Mouse (Mus musculus): ENCODE results near the gene Rnls.

Gene Rnls

GRCm38 (mm10) chr19:33262421-33262820 lies 129.7 kb downstream of the Rnls start:
- DNase-seq (ENCODE audit: low spot score in 2 of 2) = no peak

DNA sequence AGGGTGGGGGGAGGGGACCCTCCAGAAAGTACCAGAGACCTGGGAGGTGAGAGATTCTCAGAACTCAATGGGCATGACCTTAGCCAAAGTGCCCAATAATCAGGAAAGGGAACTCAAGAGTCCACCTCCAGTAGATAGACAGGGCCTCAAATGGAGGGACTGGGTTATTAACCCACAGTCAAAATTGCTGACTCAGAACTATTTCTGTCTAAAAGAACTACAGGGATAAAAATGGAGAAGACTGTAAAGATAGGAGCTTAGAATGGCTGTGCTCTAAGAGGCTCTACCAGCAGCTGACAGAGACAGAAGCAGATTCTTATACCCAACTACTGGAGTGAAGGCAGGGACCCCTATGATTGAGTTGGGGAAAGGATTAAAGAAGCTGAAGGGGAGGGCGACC lies 132.9 kb downstream of the Rnls start:
- no peak for DNase-seq (ENCODE audit: low spot score in 2 of 2)

DNA sequence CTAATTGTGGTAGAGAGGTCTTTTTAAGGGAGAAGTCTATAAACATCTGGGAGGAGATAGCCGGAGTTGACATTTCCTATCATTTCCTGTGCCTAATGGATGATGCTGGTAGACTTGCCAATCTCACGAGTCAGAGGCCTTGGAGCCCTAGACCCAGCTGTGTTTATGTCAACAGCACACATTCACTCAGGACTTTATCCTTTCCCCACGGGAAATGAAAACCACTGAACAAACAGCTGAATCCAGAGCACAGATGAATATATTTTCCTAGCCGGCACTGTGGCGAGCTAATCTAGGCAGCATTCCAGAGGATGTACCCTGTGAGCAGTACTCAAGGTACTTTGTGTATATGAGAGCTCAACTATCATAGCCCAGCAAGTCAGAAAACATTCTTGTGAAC lies 138.2 kb downstream of the Rnls start:
- DNase-seq (ENCODE audit: low spot score in 2 of 2) = no peak

- DNase-seq (ENCODE audit: low spot score in 2 of 2) = no peak
These were observed 139.9 kb downstream of the Rnls start for GRCm38 (mm10) chr19:33252226-33252625.

DNA sequence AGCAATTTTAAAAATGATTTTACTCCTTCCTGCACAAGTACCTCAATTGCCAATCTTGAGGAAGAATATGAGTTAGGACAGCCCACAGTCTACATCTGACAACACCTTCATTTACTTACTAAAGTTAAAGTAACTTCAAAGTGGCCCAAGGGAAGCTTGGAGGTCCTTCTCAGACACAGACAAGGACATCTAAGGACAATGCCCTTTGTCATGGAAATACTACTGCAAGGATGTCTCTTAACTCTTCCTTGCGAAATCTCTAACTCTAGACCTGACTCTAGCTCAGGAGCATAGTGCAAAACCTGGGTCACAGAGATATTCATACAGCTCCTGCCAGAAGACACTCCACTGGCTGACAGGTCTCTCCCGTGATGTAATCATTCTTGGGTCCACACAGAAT lies 147.9 kb downstream of the Rnls start:
- no peak for DNase-seq (ENCODE audit: low spot score in 2 of 2)

GRCm38 (mm10) chr19:33240386-33240785 lies 151.7 kb downstream of the Rnls start:
- DNase-seq (ENCODE audit: low spot score in 2 of 2) = no peak

GRCm38 (mm10) chr19:33232902-33233301 lies 159.2 kb downstream of the Rnls start:
- DNase-seq (ENCODE audit: low spot score in 2 of 2) = no peak

GRCm38 (mm10) chr19:33231303-33231702 lies 160.8 kb downstream of the Rnls start:
- no peak for DNase-seq (ENCODE audit: low spot score in 2 of 2)

DNA sequence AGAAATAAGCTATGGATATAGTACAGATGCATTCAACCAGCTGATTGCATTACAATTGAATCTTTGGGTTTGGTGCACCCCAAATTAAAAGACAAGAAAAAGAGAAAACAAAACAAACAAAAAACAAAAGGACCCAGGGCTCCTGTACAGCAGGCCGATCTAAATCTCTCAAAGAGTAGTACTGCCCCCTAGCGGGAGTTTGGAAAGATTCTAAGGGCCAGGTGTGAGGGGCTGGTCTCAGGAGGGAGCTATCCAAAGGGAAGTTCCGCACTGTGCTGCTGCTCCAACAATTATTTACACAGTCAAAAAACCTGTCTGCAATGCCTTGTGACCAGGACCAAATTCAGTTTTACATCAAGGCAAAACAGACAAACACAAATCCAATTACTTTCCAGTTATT lies 165.1 kb downstream of the Rnls start:
- peak in 1 of 2 experiments; percentile 54 for DNase-seq (ENCODE audit: low spot score in 2 of 2)

DNA sequence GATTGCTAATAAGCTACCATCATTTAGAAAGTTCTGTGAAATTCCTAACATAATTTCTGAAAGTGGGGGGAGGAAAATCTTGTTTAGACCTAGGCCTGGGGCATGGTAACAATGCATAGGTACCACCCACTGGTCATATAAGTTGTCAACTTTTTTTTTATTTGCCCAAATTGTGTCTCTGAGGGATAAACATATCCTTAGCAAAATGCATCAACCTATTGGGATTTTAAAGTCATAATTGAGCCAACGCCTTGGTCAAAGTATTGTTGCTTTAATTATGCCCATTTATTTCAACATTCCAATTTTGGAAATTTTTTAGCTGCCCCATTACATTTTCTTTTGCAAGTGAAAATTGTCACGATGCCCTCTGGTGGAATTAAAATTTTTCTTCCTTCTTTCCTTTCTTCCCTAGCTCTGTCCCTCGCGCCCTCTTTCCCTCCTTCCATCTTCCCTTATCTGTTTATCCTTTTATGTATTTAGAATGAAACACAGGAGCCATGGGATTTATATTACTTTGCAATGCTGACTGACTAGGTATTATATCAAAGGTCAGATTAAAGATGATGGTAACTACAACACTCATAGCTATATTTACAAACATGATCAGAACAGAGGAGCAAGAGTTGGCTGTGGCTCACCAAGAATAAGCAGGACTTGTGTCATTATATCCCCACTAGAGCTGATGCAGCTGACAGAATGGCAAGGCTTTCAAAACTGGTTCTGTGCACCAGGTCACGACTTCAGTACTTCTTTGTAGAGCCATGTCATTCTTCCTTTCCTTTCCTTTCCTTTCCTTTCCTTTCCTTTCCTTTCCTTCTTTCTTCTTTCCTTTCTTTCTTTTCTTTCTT lies 166.0 kb downstream of the Rnls start:
- no peak for DNase-seq (ENCODE audit: low spot score in 2 of 2)

- DNase-seq (ENCODE audit: low spot score in 2 of 2) = no peak
These were observed 167.1 kb downstream of the Rnls start for GRCm38 (mm10) chr19:33225002-33225376.

- no peak for DNase-seq (ENCODE audit: low spot score in 2 of 2)
These were observed 167.7 kb downstream of the Rnls start for GRCm38 (mm10) chr19:33224181-33225001.

- no peak for DNase-seq (ENCODE audit: low spot score in 2 of 2)
These were observed 168.3 kb downstream of the Rnls start for GRCm38 (mm10) chr19:33223766-33224165.

DNA sequence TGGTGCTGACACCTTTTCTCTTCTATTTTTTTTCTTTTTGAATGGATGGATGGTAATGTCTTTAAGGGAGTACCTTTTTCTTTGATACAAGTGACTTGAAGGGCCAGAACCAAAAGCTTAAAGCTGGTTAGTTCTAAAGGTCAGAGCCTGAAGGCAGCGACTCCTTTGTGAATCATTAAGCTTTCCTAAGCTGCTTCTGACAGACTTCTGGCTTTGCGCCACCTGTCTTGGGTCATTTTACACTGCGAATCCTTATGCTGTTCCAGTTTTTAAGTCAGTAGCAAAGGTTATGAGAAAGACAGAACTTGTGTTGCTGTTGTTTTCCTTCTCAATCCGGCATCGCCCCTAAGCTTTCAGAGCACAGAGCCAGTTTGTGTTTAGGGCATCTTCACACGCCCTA lies 168.8 kb downstream of the Rnls start:
- no peak for DNase-seq (ENCODE audit: low spot score in 2 of 2)

GRCm38 (mm10) chr19:33222595-33223223 lies 169.4 kb downstream of the Rnls start:
- DNase-seq (ENCODE audit: low spot score in 2 of 2) = peak; percentile 12 to 23

GRCm38 (mm10) chr19:33217791-33218300 lies 174.2 kb downstream of the Rnls start:
- DNase-seq (ENCODE audit: low spot score in 2 of 2) = no peak

- no peak for DNase-seq (ENCODE audit: low spot score in 2 of 2)
These were observed 182.4 kb downstream of the Rnls start for GRCm38 (mm10) chr19:33209709-33210108.

DNA sequence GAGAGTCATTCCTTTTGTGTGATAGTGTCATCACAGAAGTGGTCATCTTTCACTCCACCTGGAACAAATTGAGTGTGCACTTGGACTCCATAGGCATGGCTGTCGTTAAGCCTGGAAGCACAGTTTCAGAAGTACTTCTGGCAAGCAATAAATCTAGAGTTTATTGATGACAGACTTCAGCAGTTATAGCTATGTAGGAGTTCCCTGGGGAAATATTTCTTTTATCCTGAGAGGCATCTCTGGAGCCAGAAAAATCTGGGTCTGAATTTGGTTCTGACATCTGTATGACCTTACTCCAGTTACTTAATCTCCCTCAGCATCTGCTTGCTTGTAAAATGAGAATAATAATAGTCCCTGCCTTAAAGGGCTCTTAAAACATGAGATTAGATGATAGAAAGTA lies 184.1 kb downstream of the Rnls start:
- no peak for DNase-seq (ENCODE audit: low spot score in 2 of 2)

DNA sequence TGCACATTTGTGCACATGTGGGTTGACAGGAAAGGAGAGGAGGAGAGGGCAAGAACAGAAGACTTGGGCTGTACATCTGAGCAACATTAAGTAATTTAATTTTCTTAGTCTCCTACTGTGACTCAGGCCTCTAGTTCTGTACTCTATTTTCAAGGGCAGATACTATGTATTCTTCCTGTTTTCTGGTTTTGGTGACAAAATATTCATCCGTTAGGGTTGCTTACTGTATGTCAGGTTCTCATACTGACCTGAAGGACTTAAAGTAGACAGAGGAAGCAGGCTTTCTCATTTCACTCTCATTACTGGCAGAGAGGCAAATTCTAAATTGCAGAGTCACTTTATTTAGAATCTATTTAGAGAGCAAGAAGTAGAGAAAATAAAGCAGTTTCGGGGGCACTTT lies 186.7 kb downstream of the Rnls start:
- DNase-seq (ENCODE audit: low spot score in 2 of 2) = no peak

- no peak for DNase-seq (ENCODE audit: low spot score in 2 of 2)
These were observed 189.7 kb downstream of the Rnls start for GRCm38 (mm10) chr19:33202422-33202821.

DNA sequence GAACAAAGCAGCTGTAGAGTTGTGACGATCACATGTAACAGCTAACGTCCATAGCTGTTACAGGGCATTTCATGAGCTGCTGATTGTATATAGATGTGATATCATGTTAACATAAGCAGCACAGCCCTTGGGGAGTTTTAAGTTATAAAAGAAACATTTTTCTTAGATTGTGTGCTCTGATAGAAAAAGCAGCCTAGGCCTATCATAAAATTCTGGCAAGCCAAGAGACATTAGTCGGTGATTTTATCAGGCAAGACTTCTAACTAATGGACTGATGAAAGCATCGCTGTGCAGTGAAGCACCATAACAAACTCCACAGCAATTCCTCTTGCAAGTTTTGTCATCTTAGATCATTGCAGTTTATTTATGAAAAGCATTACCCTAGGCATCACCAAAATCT lies 190.9 kb downstream of the Rnls start:
- DNase-seq (ENCODE audit: low spot score in 2 of 2) = no peak

DNA sequence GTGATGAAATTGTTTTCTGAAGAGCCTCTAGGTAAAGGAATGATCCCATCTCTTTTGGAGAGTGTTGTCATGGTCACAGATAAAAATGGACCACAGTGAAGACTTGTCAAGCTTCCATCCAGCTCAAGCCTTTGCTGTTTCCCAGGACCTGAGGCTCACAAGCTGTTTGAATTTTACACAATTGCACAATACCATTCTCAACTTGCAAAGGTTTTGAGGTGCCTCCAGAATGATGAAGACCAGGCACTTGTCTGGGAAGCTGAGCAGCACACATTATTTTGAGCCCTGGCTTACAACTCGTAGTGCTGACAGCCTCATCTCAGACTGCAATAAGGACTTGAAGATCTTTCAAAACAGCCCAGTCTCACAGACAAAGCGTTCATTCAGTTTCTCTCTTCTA lies 200.0 kb downstream of the Rnls start:
- DNase-seq (ENCODE audit: low spot score in 2 of 2) = no peak
